10 mouse cellular contexts compared by ENCODE assay signal in the genomic region with DNA sequence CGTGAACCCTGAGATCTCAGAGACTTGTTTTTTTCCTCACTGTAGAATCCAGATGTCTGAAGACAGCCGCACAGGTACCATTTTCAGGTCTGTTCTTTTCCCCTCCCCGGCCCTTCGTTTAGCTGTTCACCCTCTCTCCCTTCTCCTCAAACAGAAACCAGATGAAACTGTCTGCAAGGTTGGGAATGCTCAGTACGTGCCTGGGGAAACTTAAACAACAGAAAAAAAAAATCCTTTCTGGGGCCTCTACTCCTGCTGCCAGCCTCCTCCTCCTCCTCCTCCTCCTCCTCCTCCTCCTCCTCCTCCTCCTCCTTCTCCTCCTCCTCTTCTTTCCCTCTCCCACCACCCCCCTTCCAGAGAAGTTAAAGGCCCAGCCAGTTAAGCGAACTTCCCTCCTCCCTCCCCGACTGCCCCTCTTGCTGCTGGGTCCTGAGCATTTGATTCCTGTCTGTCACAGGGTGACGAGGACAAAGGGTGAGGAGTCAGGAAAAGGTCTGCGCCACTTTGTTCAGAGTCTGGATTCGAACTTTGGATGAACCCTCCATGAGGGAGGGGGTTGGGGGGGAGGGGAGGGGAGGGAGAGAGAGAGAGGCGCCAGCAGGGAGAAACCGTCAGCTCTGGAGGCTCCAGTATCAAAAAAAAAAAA. TPM values are rescaled to one million over a fixed set of nuclear protein-coding genes. Genes with fewer than 3 reads are reported as not detected.
DNase-seq lines count a peak whose midpoint lies in the region; ATAC-seq lines count a peak whose summit lies in the region.
"Had no signal": no experiment of that assay in that cellular context is flagged by ENCODE, and none has a peak within 500 bp of the region (broad histone marks: within the 10 kb centered on the region; RNA-seq: fewer than 3 reads in every experiment).

No protein-coding gene starts in this region.

- no peak for ATAC-seq in heart, embryonic 11.5 days (replicated peaks; ENCODE audit: insufficient number of reproducible peaks, low FRiP score, low TSS enrichment)
- peak; percentile 81 for ATAC-seq in lung, embryonic 16.5 days (ENCODE audit: low read depth)
- ATAC-seq in intestine, embryonic 15.5 days, result peak; percentile 52
- ATAC-seq in stomach, embryonic 14.5 days (ENCODE audit: insufficient number of reproducible peaks, insufficient read depth, low FRiP score, low read depth), result peak; percentile 51

- intact Hi-C loops in heart, postnatal 36 days (cut with DNase I), result no loop called here

- no peak for DNase-seq in heart, postnatal 36 days
- DNase-seq in lung, postnatal 14 days, result no peak
- no peak for DNase-seq in adrenal gland, adult 8-10 months
- DNase-seq in adrenal gland, adult 18-20 months (ENCODE audit: low spot score in 2 of 2), result no peak
- DNase-seq: cerebellum, adult 11-12 months had no signal

- 0 out of 2 replicates have a peak, but pooled peaks cover 4% of the 10 kb centered on the region for H3K36me3 ChIP-seq in heart, embryonic 11.5 days (ENCODE audit: control insufficient read depth, insufficient read depth, low read length)
- H3K36me3 ChIP-seq in lung, embryonic 16.5 days (ENCODE audit: control insufficient read depth, insufficient read depth, low read length), result peaks cover 6% of the 10 kb centered on the region; the same call in 1 of the 2 replicates
- H3K36me3 ChIP-seq in intestine, embryonic 15.5 days, result no peaks in the 10 kb centered on the region
- H3K36me3 ChIP-seq in stomach, embryonic 14.5 days (ENCODE audit: control insufficient read depth, insufficient read depth, low read length), result peaks cover 11% of the 10 kb centered on the region

- no peaks in the 10 kb centered on the region for H3K9me3 ChIP-seq in heart, embryonic 11.5 days (replicated peaks; ENCODE audit: control insufficient read depth, low read length)
- no peaks in the 10 kb centered on the region for H3K9me3 ChIP-seq in lung, embryonic 16.5 days (ENCODE audit: control insufficient read depth, low read length)
- H3K9me3 ChIP-seq in intestine, embryonic 15.5 days, result no peaks in the 10 kb centered on the region
- H3K9me3 ChIP-seq in stomach, embryonic 14.5 days (ENCODE audit: control insufficient read depth, low read depth, low read length), result no peaks in the 10 kb centered on the region

- peak overlapping the region; percentile 20; the same call in 1 of the 2 replicates for H3K4me2 ChIP-seq in heart, embryonic 11.5 days
- 0 out of 2 replicates have a peak overlapping the region, but pooled peaks have one; percentile 4 for H3K4me2 ChIP-seq in lung, embryonic 16.5 days (ENCODE audit: low read depth, low read length)
- no peak overlapping the region for H3K4me2 ChIP-seq in intestine, embryonic 15.5 days (replicated peaks)
- no peak overlapping the region; the same call in 1 of the 2 replicates for H3K4me2 ChIP-seq in stomach, embryonic 14.5 days (replicated peaks; ENCODE audit: low read depth, low read length)

- 0 out of 2 replicates have a peak overlapping the region, but pooled peaks have one; percentile 18 for H3K9ac ChIP-seq in heart, embryonic 11.5 days (ENCODE audit: low read depth, low read length)
- H3K9ac ChIP-seq in lung, embryonic 16.5 days (ENCODE audit: low read length), result no peak overlapping the region
- H3K9ac ChIP-seq in intestine, embryonic 15.5 days, result no peak overlapping the region
- no peak overlapping the region for H3K9ac ChIP-seq in stomach, embryonic 14.5 days (replicated peaks; ENCODE audit: low read depth, low read length)
- H3K9ac ChIP-seq: liver, embryonic 14.5 days had no signal

- H3K27me3 ChIP-seq in heart, embryonic 11.5 days (ENCODE audit: control insufficient read depth, insufficient read depth, low read length), result no peaks in the 10 kb centered on the region
- no peaks in the 10 kb centered on the region for H3K27me3 ChIP-seq in lung, embryonic 16.5 days (ENCODE audit: control insufficient read depth, insufficient read depth, low read depth, low read length)
- H3K27me3 ChIP-seq in intestine, embryonic 15.5 days (replicated peaks), result no peaks in the 10 kb centered on the region
- no peaks in the 10 kb centered on the region for H3K27me3 ChIP-seq in stomach, embryonic 14.5 days (ENCODE audit: control insufficient read depth, insufficient read depth, low read length)

- H3K4me1 ChIP-seq in heart, embryonic 11.5 days (ENCODE audit: control insufficient read depth, insufficient read depth, low read length), result peaks cover 54% of the 10 kb centered on the region
- H3K4me1 ChIP-seq in lung, embryonic 16.5 days (replicated peaks; ENCODE audit: control insufficient read depth, insufficient read depth, low read length), result peaks cover 41% of the 10 kb centered on the region
- peaks cover 14% of the 10 kb centered on the region for H3K4me1 ChIP-seq in intestine, embryonic 15.5 days (replicated peaks)
- H3K4me1 ChIP-seq in stomach, embryonic 14.5 days (ENCODE audit: control insufficient read depth, insufficient read depth, low read length), result peaks cover 52% of the 10 kb centered on the region

- no peak overlapping the region for H3K4me3 ChIP-seq in heart, embryonic 11.5 days (ENCODE audit: low read depth, low read length)
- H3K4me3 ChIP-seq in lung, embryonic 16.5 days (ENCODE audit: low read length), result no peak overlapping the region
- H3K4me3 ChIP-seq in intestine, embryonic 15.5 days (replicated peaks), result no peak overlapping the region
- no peak overlapping the region for H3K4me3 ChIP-seq in stomach, embryonic 14.5 days (ENCODE audit: low read depth, low read length)

- peak overlapping the region; percentile 67 for H3K27ac ChIP-seq in heart, embryonic 11.5 days (ENCODE audit: low read depth, low read length)
- H3K27ac ChIP-seq in lung, embryonic 16.5 days (ENCODE audit: low read length), result peak overlapping the region; percentile 43; the same call in 1 of the 2 replicates
- peak overlapping the region; percentile 49; the same call in 1 of the 2 replicates for H3K27ac ChIP-seq in intestine, embryonic 15.5 days
- peak overlapping the region; percentile 74; the same call in 1 of the 2 replicates for H3K27ac ChIP-seq in stomach, embryonic 14.5 days (ENCODE audit: low read length)
- H3K27ac ChIP-seq: liver, embryonic 14.5 days had no signal

- WGBS in heart, embryonic 11.5 days (ENCODE audit: insufficient replicate concordance), result 16% methylated on average over 11 of the region's 12 CpGs
- WGBS in lung, embryonic 16.5 days, result 15% methylated on average over 10 of the region's 12 CpGs
- WGBS in intestine, embryonic 15.5 days, result 32% methylated on average over 12 of the region's 12 CpGs
- WGBS in stomach, embryonic 14.5 days, result 7% methylated on average over 10 of the region's 12 CpGs

RNA-seq across cellular contexts. Expression of a gene that starts 26.3 kb away (rescaled TPM):
- polyA plus RNA-seq in heart, embryonic 11.5 days (2014; fragmentation: Nextera tagmentation; extraction: Ambion mirVana), result 25.0 and 33.5 TPM in 2 replicates
- 10 to 100 TPM; 47.2 to 63.0 TPM for total RNA-seq in heart, postnatal 36 days (2021)
- 34.0 and 34.3 TPM in 2 replicates for polyA plus RNA-seq in lung, embryonic 16.5 days (2015; fragmentation: Nextera tagmentation; extraction: Ambion mirVana)
- polyA plus RNA-seq in intestine, embryonic 15.5 days (2015; fragmentation: Nextera tagmentation; extraction: Ambion mirVana), result 24.0 and 27.5 TPM in 2 replicates
- polyA plus RNA-seq in stomach, embryonic 14.5 days (2014; fragmentation: Nextera tagmentation; extraction: Ambion mirVana), result 60.3 and 64.1 TPM in 2 replicates
- total RNA-seq in adrenal gland, adult 8-10 months (2022), result 100 to 1,000 TPM; 152 to 211 (median 192) TPM
- total RNA-seq in adrenal gland, adult 18-20 months (2021), result 100 to 1,000 TPM; 143 to 202 TPM

Comparison
In these comparisons a context has a peak if more than half of its experiments do, and no peak if none do; other contexts are left out.
1. H3K4me2 ChIP-seq: peak in heart, embryonic 11.5 days (single experiment) and lung, embryonic 16.5 days (single experiment); none in intestine, embryonic 15.5 days (single experiment) and stomach, embryonic 14.5 days (single experiment).
2. Peak in every context shown above with its lines, with median percentiles within 50 percentile points of each other: H3K27ac ChIP-seq.